Mouse (Mus musculus) left cerebral cortex, adult 2 months (tissue): Measurements from ENCODE around the gene Plekhg5. TPM values are rescaled to one million over a fixed set of nuclear protein-coding genes. Genes with fewer than 3 reads are reported as not detected.

Experiments used
- DNase-seq, 2 experiments: peaks; one replicate each; pipeline ENCODE4 v3.0.0; 2021 to 2022; ENCODE audit warnings: low spot score in 2 of 2, mixed read lengths in 1 of 2; ENCODE audit errors: extremely low spot score in 1 of 2
- H3K27ac ChIP-seq: fragments of 200-600 bp; 2 replicates; pipeline ENCODE4 v1.8.1; 2022
- H3K4me3 ChIP-seq: fragments of 200-600 bp; 2 replicates; pipeline ENCODE4 v1.8.1; 2022
- CTCF ChIP-seq: fragments of 200-600 bp; IDR thresholded peaks from 2 replicates; pipeline ENCODE4 v1.8.1; 2022; ENCODE audit warnings: antibody characterized with exemption, mild to moderate bottlenecking, moderate library complexity
- intact Hi-C: fragments of 180-260 bp; cut with DNase I; formaldehyde crosslinking; loops from one replicate; pipeline ENCODE4 v1.15.1; 2025
- total RNA-seq, 2 experiments: library from RNA; stranded (reverse); gene quantifications; 2 replicates each; pipeline ENCODE4 v1.2.3; 2021

Plekhg5 gene
- total RNA-seq, 2 experiments from 2014 or later, result 89.1 to 101 TPM

DNA sequence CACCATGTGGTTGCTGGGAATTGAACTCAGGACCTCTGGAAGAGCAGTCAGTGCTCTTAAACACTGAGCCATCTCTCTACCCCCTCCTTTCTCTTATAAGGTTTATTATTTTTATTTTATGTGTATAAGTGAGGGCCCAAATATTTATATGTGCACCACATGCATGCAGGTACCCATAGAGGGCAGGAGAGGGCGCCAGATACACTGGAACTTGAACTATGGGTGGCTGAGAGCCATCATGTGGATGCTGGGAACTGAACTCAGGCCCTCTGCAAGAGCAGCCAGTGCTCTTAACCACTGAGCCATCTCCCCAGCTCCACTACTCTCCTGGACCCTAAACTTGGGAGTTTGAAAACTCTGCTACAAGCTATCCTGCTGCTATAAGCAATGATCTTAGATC, 71.3 kb downstream of the Plekhg5 start:
- TF ChIP-seq CTCF, result no peak; the same call in none of the 2 replicates

DNA sequence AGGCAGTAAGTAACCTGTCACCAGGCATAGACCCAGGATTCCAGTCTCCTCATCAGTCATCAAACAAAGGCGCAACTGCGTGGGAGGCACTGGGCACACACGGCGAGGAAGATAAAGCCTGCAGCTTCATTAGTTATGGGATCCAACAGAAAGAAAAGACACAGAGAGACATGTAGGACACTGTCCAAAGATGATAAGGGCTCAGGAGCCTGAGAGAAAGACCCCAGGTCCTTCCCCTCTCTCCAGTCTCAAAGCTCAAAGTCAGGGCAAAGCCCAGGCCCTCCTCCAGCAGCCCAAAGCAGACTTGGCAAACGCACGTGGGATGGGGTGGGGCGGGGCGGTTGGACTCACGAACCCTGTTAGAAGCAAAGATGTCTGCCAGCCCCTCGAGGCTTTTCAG, 73.2 kb downstream of the Plekhg5 start:
- TF ChIP-seq CTCF, result no peak
- intact Hi-C loops, result no loop called here
- no peak overlapping the region for H3K27ac ChIP-seq
- no peak overlapping the region for H3K4me3 ChIP-seq
- DNase-seq, result no peak

More for the DNA sequence above, 71.3 kb downstream of the Plekhg5 start:
- Histone ChIP-seq H3K4me3 (no peak overlapping the region), H3K27ac (no peak overlapping the region)
- intact Hi-C loops, result no loop called here
- DNase-seq, result no peak

DNA sequence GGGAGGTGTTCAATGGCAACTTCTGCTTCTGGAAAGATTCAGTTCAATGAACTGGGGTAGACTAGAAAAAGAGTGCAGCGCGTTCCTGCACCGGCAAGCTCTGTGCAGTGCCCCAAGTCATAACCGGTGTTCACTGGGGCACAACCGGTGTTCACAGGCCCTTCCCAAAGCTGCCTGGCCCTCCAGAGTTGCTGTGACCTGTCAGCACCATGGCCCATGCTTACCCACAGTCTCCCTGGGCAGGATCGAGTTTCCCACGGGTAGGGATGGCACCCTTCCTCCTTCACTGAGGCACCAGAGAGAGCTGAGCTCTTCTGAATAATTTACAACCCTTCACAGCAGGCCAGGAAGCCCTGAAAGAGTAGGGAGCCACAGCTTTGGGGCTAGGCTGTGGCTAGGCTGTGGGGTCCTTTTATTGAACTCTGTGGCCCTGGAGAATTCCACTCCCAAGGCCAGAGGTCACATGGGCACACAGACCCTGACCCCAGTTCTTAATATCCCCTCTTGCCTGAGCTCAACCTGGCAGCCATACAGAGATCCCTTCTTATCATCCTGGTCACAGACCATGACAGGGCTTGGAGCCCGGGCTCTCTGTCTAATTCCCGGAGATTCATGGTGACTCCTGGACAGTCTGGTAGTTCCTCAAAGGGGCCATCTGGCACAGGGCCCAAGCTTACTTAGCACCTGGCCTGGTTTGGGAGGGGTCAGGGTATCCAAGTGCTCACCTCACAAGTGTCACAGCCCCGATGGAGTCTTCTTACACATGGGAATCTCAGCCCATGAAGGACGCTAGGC, 73.9 kb downstream of the Plekhg5 start:
- no peak overlapping the region for H3K4me3 ChIP-seq
- intact Hi-C loops, result no loop called here

DNA sequence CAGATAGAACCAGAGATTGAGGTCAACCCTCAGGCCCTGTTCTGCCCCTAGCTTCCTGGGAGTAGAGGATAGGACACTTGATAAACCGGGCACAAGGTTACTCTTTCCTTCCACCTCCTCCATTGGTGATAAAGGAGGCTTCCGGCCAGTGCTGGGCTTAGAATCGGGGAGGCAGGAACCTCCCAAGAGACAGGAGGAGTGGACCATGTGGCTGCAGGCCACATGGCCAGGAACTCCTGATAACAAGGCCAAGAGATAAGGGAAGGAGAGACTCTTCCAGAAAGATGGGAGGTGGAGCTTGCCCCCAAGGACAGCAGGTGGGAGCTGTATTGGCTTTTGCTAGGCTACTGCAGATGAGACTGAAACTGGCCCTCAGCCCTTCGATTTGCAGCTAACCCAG, 78.2 kb downstream of the Plekhg5 start:
- no peak for DNase-seq
- no peak for TF ChIP-seq CTCF
- H3K4me3 ChIP-seq, result no peak overlapping the region
- intact Hi-C loops, result no loop called here
- no peak overlapping the region for H3K27ac ChIP-seq

More for the DNA sequence above, 73.9 kb downstream of the Plekhg5 start:
- DNase-seq, result no peak
- TF ChIP-seq CTCF, result no peak
- H3K27ac ChIP-seq, result no peak overlapping the region

DNA sequence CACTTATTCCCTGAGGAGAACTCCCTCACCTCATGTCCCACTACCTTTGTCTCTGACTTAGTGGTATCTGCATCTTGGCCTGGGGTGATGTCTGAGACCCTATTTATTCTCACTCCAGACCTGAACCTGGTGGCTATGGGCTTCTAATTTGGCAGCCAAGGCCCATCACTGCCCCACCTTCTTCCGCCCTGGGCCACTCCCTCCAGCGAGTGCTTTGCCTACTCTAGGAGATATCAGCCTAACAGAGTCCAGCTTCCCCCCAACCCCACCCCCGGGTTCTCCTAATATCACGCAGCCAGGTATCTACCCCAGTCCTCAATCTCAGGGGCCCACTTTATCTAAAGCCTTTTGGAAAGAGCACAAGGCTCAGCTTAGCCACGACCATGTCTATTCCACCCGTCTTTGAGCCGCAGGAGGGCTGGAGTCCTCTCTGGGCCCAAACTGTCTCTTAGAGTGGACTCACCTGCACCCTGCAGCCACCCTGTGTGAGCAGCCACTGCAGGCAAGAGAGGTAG, 79.2 kb downstream of the Plekhg5 start:
- intact Hi-C loops, result no loop called here
- no peak overlapping the region for H3K4me3 ChIP-seq
- no peak for DNase-seq
- H3K27ac ChIP-seq, result no peak overlapping the region
- TF ChIP-seq CTCF, result no peak

DNA sequence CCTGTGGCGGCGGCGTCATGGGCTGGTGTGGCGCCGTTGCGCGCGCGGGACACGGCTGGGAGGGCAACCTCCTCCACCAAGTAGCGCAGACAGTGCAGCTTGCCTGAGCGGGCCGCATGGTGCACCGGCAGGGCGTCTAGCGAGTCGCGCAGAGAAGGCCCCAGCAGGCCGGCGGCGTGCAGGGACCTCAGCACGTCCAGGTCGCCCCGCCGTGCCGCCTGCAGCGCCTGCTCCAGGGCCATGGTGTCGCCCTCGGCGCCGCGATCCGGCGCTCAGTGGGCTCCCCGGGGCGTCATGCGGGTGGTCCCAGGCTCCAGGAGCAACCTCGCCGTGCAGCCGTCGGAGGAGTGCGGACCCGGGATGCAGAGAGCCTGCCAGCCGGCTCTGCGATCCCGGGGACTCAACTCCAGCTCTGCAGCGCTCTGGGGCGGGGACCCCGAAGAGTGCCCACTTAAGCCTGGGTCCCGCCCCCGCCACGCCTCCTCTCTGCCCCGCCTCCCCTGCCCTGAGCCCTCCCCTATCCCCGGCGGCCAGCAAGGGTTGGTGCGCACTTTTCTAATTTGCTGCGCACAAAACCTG, 79.8 kb downstream of the Plekhg5 start, which contains the start of gene Espn:
Espn (minus strand) TSS at position 406 of the 579 bp plus-strand sequence.
- Histone ChIP-seq H3K4me3 (no peak within 1 kb of the TSS), H3K27ac (no peak within 1 kb of the TSS)
- intact Hi-C loops, result no loop called here
- DNase-seq, result no peak
- TF ChIP-seq CTCF, result no peak

DNA sequence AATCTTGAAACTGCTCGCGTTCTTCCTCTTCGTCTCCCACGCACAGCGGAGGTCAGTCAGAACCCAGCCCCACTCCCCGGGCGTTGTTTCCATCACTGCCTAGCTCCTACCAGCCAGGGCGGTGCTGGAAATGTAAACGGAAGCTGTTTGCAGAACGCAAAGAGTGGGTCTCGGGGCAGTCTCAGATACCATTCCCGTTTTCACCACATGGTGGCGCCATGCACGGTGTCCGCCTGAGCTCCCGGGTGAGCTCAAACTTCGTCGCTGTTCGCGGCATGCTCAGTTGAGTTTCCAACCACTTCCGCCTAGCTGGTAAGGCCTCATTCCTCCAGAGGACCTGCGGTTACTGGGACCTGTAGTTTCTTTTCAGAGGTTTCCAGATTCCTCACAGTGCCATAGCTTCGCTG, 81.5 kb downstream of the Plekhg5 start:
- Histone ChIP-seq H3K27ac (no peak overlapping the region), H3K4me3 (peak overlapping the region; percentile 23; the same call in 1 of the 2 replicates)
- peak; percentile 68 to 79 for DNase-seq
- peak; percentile 80 for TF ChIP-seq CTCF
- intact Hi-C loops, result no loop called here

DNA sequence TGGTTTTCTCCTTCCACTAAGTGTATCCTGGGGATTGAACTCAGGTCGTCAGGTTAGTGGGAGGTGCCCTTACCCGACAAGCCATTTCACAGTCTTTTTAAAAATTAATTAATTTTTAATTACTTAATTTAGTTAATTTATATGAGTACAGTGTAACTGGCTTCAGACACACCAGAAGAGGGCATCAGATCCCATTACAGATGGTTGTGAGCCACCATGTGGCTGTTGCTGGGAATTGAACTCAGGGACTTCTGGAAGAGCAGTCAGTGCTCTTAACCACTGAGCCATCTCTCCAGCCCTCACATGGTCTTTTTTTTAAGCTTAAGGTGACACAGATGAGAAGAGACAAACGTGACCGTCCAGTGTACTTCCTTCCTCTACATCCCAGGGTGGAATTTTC, 82.7 kb downstream of the Plekhg5 start:
- no peak overlapping the region for H3K4me3 ChIP-seq
- no peak for DNase-seq
- intact Hi-C loops, result no loop called here
- H3K27ac ChIP-seq, result no peak overlapping the region
- peak; percentile 9 for TF ChIP-seq CTCF

DNA sequence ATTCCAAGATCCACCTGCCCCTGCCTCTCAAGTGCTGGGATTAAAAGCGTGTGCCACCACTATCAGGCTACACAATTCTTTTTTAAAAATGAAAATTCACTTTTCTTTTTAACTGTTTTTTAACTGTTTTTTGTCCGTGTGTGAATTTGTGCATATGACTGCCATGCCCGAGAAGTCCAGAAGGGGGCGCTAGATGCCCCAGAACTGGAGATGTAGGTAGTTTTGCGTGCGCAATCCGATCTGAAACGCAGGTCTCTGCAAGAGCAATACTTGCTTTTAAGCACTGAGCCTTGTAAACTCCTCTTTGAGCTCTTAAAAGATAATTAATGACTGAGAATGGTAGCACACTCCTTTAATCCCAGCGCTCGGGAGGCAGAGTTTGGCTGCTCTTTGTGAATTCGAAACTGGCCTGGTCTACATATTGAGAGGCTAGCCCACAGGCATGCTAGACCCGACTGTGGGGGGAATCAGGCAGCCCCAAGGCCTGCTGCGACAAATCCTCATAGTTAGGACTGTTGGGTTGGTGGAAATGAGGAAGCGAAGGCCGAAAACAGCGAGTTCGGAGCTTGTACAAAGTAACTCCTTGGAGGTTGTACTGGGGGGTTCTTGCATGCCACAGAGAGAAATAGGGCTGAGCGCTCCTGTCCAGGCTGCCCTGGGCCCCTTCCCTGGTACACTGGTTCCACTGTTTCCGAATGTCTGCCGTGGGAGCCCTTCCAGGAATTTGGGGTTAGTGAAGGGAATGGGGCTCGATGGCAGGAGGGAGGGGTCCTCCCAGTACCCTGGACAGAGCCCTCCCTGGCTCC, 85.7 kb downstream of the Plekhg5 start:
- intact Hi-C loops, result no loop called here
- DNase-seq, result peak in 1 of 2 experiments; percentile 53
- no peak overlapping the region for H3K27ac ChIP-seq
- TF ChIP-seq CTCF, result peak; percentile 90
- no peak overlapping the region for H3K4me3 ChIP-seq

DNA sequence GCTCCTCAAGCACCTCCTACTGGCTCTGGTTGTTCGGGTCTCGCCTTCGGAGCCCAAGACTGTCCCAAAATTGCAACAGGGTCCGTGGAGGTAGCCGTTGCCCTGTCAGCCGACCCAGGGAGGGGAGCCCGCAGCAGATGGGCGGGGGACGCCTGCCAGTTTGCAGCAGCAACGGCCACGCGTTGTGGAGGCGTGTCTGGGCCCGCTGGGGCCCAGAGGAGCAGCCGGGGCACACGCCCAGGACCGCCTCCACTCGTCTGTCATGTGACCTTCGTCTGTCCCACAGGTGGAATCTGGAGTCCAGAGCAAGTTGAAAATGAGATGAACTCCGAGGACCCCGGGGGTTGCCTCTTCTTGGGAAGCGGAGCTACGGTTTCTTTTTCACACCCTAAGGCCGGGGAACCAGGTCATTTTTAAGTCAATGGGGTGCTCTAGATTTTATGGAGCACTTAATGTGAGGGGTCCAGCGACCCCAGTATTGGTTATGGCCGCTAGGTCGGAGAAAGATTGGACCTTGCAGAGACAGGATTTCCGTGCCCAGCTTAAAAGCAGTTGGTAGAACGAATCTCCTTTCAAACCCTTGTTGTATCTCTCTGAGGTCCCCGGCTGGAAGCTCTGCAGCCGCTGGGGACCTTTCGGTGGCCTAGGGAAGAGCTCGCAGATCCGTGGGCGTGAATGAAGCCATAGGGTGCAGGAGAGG, 86.4 kb downstream of the Plekhg5 start, which contains the start of gene Hes2:
Hes2 (plus strand) TSS at position 283 of the 700 bp plus-strand sequence.
- H3K4me3 ChIP-seq, result no peak within 1 kb of the TSS
- no peak within 1 kb of the TSS for H3K27ac ChIP-seq
- no peak for TF ChIP-seq CTCF
- DNase-seq, result no peak
- intact Hi-C loops, result no loop called here

DNA sequence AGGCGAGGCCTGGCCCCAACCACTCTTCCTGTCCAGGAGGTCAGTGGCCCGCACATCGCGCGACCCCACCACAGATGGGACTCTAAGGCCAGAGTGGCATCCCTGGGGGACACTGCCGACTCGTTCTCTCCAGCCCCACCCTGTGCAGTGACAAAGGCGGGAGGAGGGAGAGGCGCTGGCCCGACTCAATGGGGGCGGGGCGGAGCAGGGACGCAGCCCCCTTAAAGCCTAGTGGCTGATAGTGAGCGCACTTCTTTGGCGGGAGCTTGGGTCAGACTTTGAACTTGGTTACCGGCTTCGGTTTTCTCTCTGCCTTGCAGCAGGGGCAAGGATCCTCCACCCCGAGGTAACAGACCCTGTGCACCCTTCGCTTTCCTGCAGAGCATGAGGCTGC, 87.0 kb downstream of the Plekhg5 start:
- no peak overlapping the region for H3K27ac ChIP-seq
- TF ChIP-seq CTCF, result no peak
- DNase-seq, result no peak
- H3K4me3 ChIP-seq, result no peak overlapping the region
- intact Hi-C loops, result no loop called here
